13 mouse cellular contexts compared by ENCODE assay signal in the genomic region with DNA sequence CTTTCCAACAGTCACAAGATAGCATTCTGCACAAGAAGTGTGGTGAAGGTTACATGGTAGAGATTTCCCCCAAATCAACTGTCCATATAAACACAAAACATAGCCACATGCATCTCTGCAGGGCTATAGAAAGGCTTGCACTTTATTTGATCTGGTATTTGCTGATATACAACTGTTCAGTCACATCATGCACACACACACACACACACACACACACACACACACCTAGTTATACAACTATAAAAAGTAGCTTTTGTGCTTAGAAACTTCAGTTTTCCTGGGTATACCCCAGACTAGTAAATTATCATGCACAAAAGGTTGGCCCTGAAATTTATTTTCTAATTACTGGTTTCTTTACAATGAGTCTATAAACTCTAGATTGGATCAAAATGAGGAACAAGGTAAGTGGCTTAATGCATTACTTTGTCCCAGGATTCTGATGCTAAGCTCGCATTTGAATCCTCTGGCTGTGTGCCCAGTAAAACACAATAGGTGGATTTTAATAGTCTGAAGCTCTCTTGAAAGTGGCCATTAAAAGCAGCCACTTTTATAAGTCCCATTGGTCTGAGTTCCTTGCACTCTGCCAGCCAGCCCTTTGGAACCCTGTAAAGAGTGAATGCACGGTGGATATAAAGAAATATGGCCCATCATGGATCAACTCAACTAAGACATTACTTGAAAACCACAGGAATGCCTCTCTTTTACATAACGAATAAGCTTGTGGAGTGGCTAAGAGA.
DNase-seq lines count a peak whose midpoint lies in the region; ATAC-seq and TF ChIP-seq lines count a peak whose summit lies in the region.
"Had no signal": no experiment of that assay in that cellular context is flagged by ENCODE, and none has a peak within 500 bp of the region (broad histone marks: within the 10 kb centered on the region; RNA-seq: fewer than 3 reads in every experiment).

No protein-coding gene starts in this region.

- no peak for TF ChIP-seq CTCF in layer of hippocampus, adult 2 months (conservative IDR thresholded peaks at IDR 0.05)

- H3K36me3 ChIP-seq in forebrain, embryonic 11.5 days (ENCODE audit: control insufficient read depth, insufficient read depth, low read length) = no peaks in the 10 kb centered on the region
- no peaks in the 10 kb centered on the region for H3K36me3 ChIP-seq in forebrain, embryonic 10.5 days (replicated peaks)
- H3K36me3 ChIP-seq in embryonic facial prominence, embryonic 14.5 days (ENCODE audit: control insufficient read depth, insufficient read depth, low read length) = no peaks in the 10 kb centered on the region
- no peaks in the 10 kb centered on the region for H3K36me3 ChIP-seq in limb, embryonic 14.5 days (ENCODE audit: control insufficient read depth, insufficient read depth, low read length)
- H3K36me3 ChIP-seq: G1E had no signal

- TF ChIP-seq POLR2A in limb, embryonic 14.5 days (IDR thresholded peaks at IDR 0.05; ENCODE audit: borderline replicate concordance, extremely low read depth, insufficient read depth, insufficient read length) = no peak

- peak; percentile 90 for ATAC-seq in forebrain, embryonic 11.5 days (replicated peaks; ENCODE audit: low FRiP score)
- peak; percentile 71; the same call in 1 of the 2 replicates for ATAC-seq in embryonic facial prominence, embryonic 14.5 days (ENCODE audit: low read depth)
- ATAC-seq in limb, embryonic 14.5 days (ENCODE audit: low FRiP score, low read depth) = peak; percentile 54; the same call in 1 of the 2 replicates

- no peaks in the 10 kb centered on the region for H3K9me3 ChIP-seq in forebrain, embryonic 11.5 days (ENCODE audit: control insufficient read depth, low read length)
- H3K9me3 ChIP-seq in forebrain, embryonic 10.5 days = no peaks in the 10 kb centered on the region
- no peaks in the 10 kb centered on the region for H3K9me3 ChIP-seq in embryonic facial prominence, embryonic 14.5 days (ENCODE audit: control insufficient read depth, low read length)
- no peaks in the 10 kb centered on the region for H3K9me3 ChIP-seq in limb, embryonic 14.5 days (ENCODE audit: control insufficient read depth, low read length)
- H3K9me3 ChIP-seq: G1E had no signal

- H3K4me3 ChIP-seq in forebrain, embryonic 11.5 days (ENCODE audit: low read depth, low read length) = no peak overlapping the region
- no peak overlapping the region for H3K4me3 ChIP-seq in forebrain, embryonic 10.5 days
- H3K4me3 ChIP-seq in embryonic facial prominence, embryonic 14.5 days (ENCODE audit: low read depth, low read length) = no peak overlapping the region
- no peak overlapping the region for H3K4me3 ChIP-seq in limb, embryonic 14.5 days (replicated peaks; ENCODE audit: low read length)
- no peak overlapping the region for H3K4me3 ChIP-seq in layer of hippocampus, adult 2 months

- DNase-seq in forebrain, embryonic 11.5 days (ENCODE audit: low spot score) = peak; percentile 57
- no peak for DNase-seq in forebrain, embryonic 10.5 days (ENCODE audit: extremely low spot score, low spot score)
- peak; percentile 9 for DNase-seq in 3T3-L1 (ENCODE audit: low read depth, low spot score)
- DNase-seq in embryonic facial prominence, embryonic 14.5 days (ENCODE audit: low spot score) = peak; percentile 68
- DNase-seq in limb, embryonic 14.5 days (ENCODE audit: low spot score) = peak; percentile 76
- DNase-seq in cerebellum, postnatal 10 days = no peak
- no peak for DNase-seq in left cerebral cortex, adult 11 months (ENCODE audit: low spot score)
- no peak for DNase-seq in layer of hippocampus, adult 2 months (ENCODE audit: low spot score in 2 of 2)
- DNase-seq: B cell, adult 2 months; kidney, adult 18-20 months; lung, postnatal 10 days; thymus, postnatal 25 days had no signal

- WGBS in forebrain, embryonic 11.5 days = 17% methylated on average over 3 of the region's 3 CpGs
- WGBS in forebrain, embryonic 10.5 days = 42% methylated on average over 3 of the region's 3 CpGs
- 43% methylated on average over 3 of the region's 3 CpGs for WGBS in embryonic facial prominence, embryonic 14.5 days
- 25% methylated on average over 3 of the region's 3 CpGs for WGBS in limb, embryonic 14.5 days

- H3K27ac ChIP-seq in forebrain, embryonic 11.5 days (ENCODE audit: low read depth, low read length) = no peak overlapping the region
- no peak overlapping the region for H3K27ac ChIP-seq in forebrain, embryonic 10.5 days
- H3K27ac ChIP-seq in embryonic facial prominence, embryonic 14.5 days (replicated peaks; ENCODE audit: low read depth, low read length) = no peak overlapping the region
- H3K27ac ChIP-seq in limb, embryonic 14.5 days (replicated peaks; ENCODE audit: low read depth, low read length) = no peak overlapping the region
- no peak overlapping the region for H3K27ac ChIP-seq in layer of hippocampus, adult 2 months

- no peak overlapping the region for H3K4me2 ChIP-seq in forebrain, embryonic 11.5 days (ENCODE audit: low read depth, low read length, severe bottlenecking)
- H3K4me2 ChIP-seq in embryonic facial prominence, embryonic 14.5 days (ENCODE audit: low read depth, low read length) = no peak overlapping the region
- H3K4me2 ChIP-seq in limb, embryonic 14.5 days (replicated peaks; ENCODE audit: low read depth, low read length, severe bottlenecking) = no peak overlapping the region

- H3K4me1 ChIP-seq in forebrain, embryonic 11.5 days (replicated peaks; ENCODE audit: control insufficient read depth, insufficient read depth, low read length) = peaks cover 7% of the 10 kb centered on the region; the same call in 1 of the 2 replicates
- peaks cover 13% of the 10 kb centered on the region for H3K4me1 ChIP-seq in forebrain, embryonic 10.5 days
- no peaks in the 10 kb centered on the region for H3K4me1 ChIP-seq in embryonic facial prominence, embryonic 14.5 days (ENCODE audit: control insufficient read depth, insufficient read depth, low read length)
- peaks cover 7% of the 10 kb centered on the region; the same call in 1 of the 2 replicates for H3K4me1 ChIP-seq in limb, embryonic 14.5 days (ENCODE audit: control insufficient read depth, insufficient read depth, low read length)

- H3K27me3 ChIP-seq in forebrain, embryonic 11.5 days (ENCODE audit: control insufficient read depth, insufficient read depth, low read length) = no peaks in the 10 kb centered on the region
- H3K27me3 ChIP-seq in forebrain, embryonic 10.5 days (ENCODE audit: poor library complexity, severe bottlenecking) = no peaks in the 10 kb centered on the region
- no peaks in the 10 kb centered on the region for H3K27me3 ChIP-seq in embryonic facial prominence, embryonic 14.5 days (replicated peaks; ENCODE audit: control insufficient read depth, insufficient read depth, low read length)
- H3K27me3 ChIP-seq in limb, embryonic 14.5 days (ENCODE audit: control insufficient read depth, insufficient read depth, low read length) = no peaks in the 10 kb centered on the region

- no peak overlapping the region for H3K9ac ChIP-seq in forebrain, embryonic 11.5 days (ENCODE audit: low read length)
- H3K9ac ChIP-seq in embryonic facial prominence, embryonic 14.5 days (ENCODE audit: low read depth, low read length) = no peak overlapping the region
- H3K9ac ChIP-seq in limb, embryonic 14.5 days (ENCODE audit: low read depth, low read length, severe bottlenecking) = no peak overlapping the region

Comparison
In these comparisons a context has a peak if more than half of its experiments do, and no peak if none do; other contexts are left out.
1. DNase-seq: peak in forebrain, embryonic 11.5 days (single experiment), 3T3-L1 (single experiment), embryonic facial prominence, embryonic 14.5 days (single experiment) and limb, embryonic 14.5 days (single experiment); none in forebrain, embryonic 10.5 days (single experiment), cerebellum, postnatal 10 days (0 of 2), left cerebral cortex, adult 11 months (single experiment) and layer of hippocampus, adult 2 months (0 of 2).
2. Peak in every context shown above with its lines, with median percentiles within 50 percentile points of each other: ATAC-seq.